Mouse (Mus musculus) thymus, postnatal 0 days (tissue): ENCODE data around the gene Hormad2. TPM values are rescaled to one million over a fixed set of nuclear protein-coding genes. Genes with fewer than 3 reads are reported as not detected.
A peak's percentile ranks its signal among the peaks of the same experiment; 100 is the strongest.

ENCODE experiments used
- DNase-seq: peaks from one replicate; pipeline ENCODE4 v3.0.0-alpha.2; 2015; ENCODE audit warnings: low spot score
- polyA plus RNA-seq: library from polyadenylated mRNA; unstranded; fragments of >200 nt; fragmentation: Nextera tagmentation; extraction: Ambion mirVana; gene quantifications from 2 replicates; pipeline ENCODE4 v1.2.1, GENCODE M21; 2015

The Hormad2 gene
- polyA plus RNA-seq, 1 experiment from 2014 or later = 2.1 TPM

- DNase-seq = no peak
These were observed 5.4 kb upstream of the Hormad2 start for GRCm38 (mm10) chr11:4446195-4446868.

GRCm38 (mm10) chr11:4442280-4442679, 1.4 kb upstream of the Hormad2 start:
- no peak for DNase-seq

- no peak for DNase-seq
These were observed 2.7 kb downstream of the Hormad2 start for GRCm38 (mm10) chr11:4438211-4438610.

GRCm38 (mm10) chr11:4437318-4437717, 3.6 kb downstream of the Hormad2 start:
- no peak for DNase-seq

GRCm38 (mm10) chr11:4436631-4437030, 4.3 kb downstream of the Hormad2 start:
- peak; percentile 5 for DNase-seq

- DNase-seq = no peak
These were observed 6.4 kb downstream of the Hormad2 start for GRCm38 (mm10) chr11:4434461-4434860.

GRCm38 (mm10) chr11:4423818-4424217, 17.1 kb downstream of the Hormad2 start:
- DNase-seq = peak; percentile 54

GRCm38 (mm10) chr11:4422494-4423425, 18.1 kb downstream of the Hormad2 start:
- peak; percentile 57 for DNase-seq

GRCm38 (mm10) chr11:4421933-4422488, 18.9 kb downstream of the Hormad2 start:
- DNase-seq = peak; percentile 43

GRCm38 (mm10) chr11:4417986-4418385, 22.9 kb downstream of the Hormad2 start:
- no peak for DNase-seq

- no peak for DNase-seq
These were observed 28.6 kb downstream of the Hormad2 start for GRCm38 (mm10) chr11:4412294-4412693.

- DNase-seq = no peak
These were observed 36.6 kb downstream of the Hormad2 start for GRCm38 (mm10) chr11:4404277-4404676.

- no peak for DNase-seq
These were observed 37.5 kb downstream of the Hormad2 start for GRCm38 (mm10) chr11:4403381-4403780.

GRCm38 (mm10) chr11:4401251-4401650, 39.7 kb downstream of the Hormad2 start:
- no peak for DNase-seq

- DNase-seq = no peak
These were observed 46.7 kb downstream of the Hormad2 start for GRCm38 (mm10) chr11:4394226-4394625.

- DNase-seq = no peak
These were observed 52.9 kb downstream of the Hormad2 start for GRCm38 (mm10) chr11:4388018-4388417.

GRCm38 (mm10) chr11:4382321-4382720, 58.6 kb downstream of the Hormad2 start:
- DNase-seq = no peak

- no peak for DNase-seq
These were observed 61.0 kb downstream of the Hormad2 start for GRCm38 (mm10) chr11:4379857-4380256.

GRCm38 (mm10) chr11:4366389-4366788, 74.5 kb downstream of the Hormad2 start:
- no peak for DNase-seq

- DNase-seq = no peak
These were observed 85.5 kb downstream of the Hormad2 start for GRCm38 (mm10) chr11:4355430-4355829.

- no peak for DNase-seq
These were observed 88.3 kb downstream of the Hormad2 start for GRCm38 (mm10) chr11:4352637-4353036.

- DNase-seq = peak; percentile 45
These were observed 97.0 kb downstream of the Hormad2 start for GRCm38 (mm10) chr11:4343926-4344325.
